Mouse (Mus musculus) megakaryocyte progenitor cell, adult 5-6 weeks (primary cell): ENCODE measurements around the gene Rdh1. TPM values are rescaled to one million over a fixed set of nuclear protein-coding genes. Genes with fewer than 3 reads are reported as not detected.
A peak's percentile ranks its signal among the peaks of the same experiment; 100 is the strongest.
"Not testable (repeated sequence)": the region's sequence is repeated elsewhere in the genome, so short reads cannot be mapped to it uniquely, and the experiment has no call there.

Experiments
- ATAC-seq: replicated peaks from 2 replicates; pipeline ENCODE4 v1.8.0; 2016; ENCODE audit warnings: mild to moderate bottlenecking, moderate TSS enrichment, inconsistent platforms; ENCODE audit not compliant: poor library complexity
- total RNA-seq, 2 experiments: library from RNA; stranded (forward) in 1 of 2; stranded (reverse) in 1 of 2; fragments of 157-497, 149-512 nt in 1 of 2; fragments of 200-1000 nt in 1 of 2; gene quantifications; 2 replicates each; pipeline versions ENCODE4 v1.2.3 to v1.2.4; 2015 to 2017

Rdh1 gene
- total RNA-seq, 2 experiments from 2014 or later = not detected

DNA sequence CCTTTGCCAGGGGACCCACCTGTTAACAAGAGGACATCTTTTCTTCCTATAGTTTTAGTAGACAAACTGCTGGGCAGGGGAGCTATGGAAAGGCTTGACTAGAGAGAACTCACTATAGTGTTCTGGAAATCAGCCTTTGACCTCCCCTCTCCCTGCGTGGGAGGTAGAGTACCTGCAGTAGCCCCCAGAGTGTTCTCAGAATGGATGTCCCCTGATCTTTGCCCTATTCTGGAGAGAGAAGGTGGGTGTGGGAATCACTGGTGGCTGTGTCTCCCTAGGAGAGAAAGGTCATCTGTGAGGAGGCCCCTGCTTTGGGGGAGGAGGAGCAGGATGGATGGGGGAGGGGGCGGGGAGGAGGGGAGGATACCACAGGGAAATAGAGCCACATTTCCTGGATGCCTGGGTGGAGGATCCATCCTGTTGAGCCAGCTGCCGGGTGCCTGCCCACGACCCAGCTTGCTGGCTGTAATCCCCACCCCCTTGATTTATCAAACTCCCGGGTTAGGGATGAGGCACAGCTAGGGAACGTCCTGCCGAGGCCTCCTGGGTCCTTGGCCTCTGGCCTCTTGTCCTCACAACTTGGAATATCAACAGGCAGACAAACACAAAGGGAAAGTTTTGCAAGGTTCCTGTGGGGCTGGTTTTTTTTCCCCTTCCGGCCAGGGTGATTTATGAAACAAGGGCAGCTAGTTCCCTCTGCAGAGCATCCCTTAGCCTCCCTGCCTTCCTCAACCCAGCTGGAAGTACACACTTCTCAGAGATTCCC lies 10.5 kb upstream of the Rdh1 start:
- 0 out of 2 replicates have a peak, but pooled peaks have one; percentile 8 for ATAC-seq

DNA sequence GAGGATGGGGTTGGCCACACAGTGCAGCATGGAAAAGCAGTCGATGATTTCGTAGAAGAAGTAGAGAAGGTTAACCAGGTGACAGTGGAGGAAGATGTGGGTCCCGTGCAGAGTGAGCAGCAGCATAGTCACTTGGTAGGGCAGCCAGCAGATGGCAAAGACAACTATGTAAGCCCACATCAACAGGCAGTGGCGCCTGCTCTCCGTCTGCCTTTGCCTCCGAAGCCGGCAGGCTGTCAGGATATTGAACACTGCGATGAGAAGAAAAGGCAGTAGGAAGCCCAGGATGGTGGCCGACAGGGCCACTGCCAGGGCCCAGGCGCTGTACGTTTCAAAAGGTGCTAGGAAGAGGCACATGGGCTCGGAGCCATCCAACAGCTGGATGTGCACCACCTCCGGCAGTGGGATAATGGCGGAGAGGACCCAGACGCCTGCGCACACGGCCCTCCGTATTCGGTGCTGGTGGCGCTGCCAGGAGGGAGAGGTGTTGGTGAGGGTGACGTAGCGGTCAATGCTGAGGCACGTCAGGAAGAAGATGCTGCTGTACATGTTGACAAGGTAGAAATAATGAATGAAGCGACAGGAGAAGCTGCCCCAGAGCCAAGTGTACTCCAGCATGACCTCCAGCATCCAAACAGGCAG lies 9.3 kb upstream of the Rdh1 start:
- no peak for ATAC-seq

DNA sequence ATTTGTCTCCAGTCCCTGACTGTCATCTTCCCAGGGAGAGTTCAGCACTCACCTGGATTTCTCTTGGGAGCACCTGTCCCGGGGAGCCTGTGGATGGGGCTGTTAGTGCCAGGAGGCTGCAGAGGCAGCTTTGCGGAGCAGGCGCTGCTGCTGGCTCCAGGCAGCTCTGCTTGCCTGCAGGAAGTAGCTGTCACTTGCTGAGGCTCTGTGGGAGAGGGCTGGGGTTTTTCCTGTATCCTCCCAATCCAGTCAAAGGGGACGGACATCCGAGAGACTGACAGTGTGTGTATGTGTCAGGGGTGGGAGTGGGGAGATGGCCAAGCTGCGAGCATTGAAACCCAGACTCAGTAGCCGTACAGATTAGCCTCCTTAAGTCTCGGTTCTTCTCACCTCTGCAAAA lies 8.0 kb upstream of the Rdh1 start, which contains the start of gene Gpr182:
TSS of gene Gpr182 (minus strand) at position 185 of the 400 bp plus-strand sequence.
- ATAC-seq = no peak

DNA sequence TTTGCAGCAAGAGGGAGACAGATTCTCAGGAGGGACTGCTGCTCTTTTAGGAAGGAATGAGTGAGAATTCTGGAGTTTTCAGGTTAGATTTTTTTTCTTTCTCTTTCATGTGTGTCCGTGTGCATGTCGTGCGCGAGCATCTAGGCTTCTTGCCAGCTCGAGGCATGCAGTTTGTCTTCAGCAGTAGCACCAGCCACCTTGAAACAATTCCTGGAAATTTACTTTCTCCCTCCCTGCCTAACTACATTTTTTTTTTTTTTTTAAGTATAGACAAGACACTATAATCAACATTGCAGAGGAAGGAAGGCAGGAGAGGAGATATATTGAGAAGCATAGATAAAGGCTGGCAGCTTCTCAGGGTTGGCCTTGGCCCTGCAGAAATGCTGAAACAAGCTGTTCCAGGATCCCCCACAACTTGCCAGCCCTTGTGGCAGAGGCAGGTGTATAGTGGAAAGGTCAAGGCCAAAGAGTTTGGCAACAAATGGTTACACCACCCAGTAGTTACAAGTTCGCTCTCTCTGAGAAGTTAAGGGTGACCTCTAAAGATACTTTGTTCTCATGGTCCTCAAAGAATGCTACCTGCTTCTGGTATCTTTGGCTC lies 4.9 kb upstream of the Rdh1 start:
- ATAC-seq = 0 out of 2 replicates have a peak, but pooled peaks have one; percentile 6

DNA sequence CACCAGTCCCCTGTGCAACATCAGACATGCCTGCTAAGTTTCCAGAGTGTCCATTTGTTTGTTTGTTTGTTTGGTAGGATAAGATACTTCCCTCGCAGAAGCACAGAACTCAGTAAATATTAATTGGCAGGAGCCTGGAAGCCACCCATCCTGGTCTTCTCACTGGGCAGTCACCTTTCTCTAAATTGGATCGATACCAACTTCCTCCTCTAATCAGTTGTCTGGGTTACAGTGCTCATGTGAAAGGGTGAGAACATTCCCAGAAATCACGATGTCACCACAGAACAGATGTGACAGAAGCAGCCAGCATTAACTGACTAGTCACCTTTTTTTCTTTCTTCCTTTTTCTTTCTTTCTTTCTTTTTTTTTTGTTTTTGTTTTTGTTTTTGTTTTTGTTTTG lies 4.3 kb upstream of the Rdh1 start:
- ATAC-seq = no peak

DNA sequence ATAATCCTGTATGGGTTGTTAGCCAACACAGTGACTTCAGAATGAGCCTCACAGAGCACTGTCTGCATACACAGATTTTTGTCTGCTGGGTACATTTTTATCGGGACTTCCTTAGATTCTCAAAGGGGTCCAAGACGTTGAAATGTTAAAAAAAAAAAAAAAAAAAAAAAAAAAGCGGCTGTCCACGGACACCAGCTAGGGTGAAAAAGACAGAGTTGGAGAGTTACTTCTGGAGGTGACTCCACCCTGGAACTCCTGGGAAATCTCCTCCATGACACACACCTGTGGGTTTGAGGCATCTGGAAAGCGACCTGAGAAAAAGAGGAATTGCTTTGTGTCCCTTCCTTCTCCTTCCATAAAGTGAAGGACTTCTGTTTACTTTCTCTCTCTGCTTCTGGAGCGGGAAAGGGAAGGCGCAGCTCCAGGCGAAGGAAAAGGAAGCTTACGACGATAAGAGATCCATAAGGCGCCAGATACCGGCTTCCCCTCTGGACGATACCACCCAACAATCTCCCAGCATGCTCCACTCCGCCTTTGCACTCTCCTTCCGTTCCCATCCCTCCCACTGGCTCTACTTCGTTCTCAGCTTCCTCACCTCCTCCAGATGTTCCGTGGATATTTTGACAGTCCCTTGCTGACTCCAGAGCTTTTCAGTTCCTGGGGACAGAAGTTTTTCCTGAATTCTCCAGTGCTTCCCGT lies 3.6 kb upstream of the Rdh1 start:
- ATAC-seq = 0 out of 2 replicates have a peak, but pooled peaks have one; percentile 45

DNA sequence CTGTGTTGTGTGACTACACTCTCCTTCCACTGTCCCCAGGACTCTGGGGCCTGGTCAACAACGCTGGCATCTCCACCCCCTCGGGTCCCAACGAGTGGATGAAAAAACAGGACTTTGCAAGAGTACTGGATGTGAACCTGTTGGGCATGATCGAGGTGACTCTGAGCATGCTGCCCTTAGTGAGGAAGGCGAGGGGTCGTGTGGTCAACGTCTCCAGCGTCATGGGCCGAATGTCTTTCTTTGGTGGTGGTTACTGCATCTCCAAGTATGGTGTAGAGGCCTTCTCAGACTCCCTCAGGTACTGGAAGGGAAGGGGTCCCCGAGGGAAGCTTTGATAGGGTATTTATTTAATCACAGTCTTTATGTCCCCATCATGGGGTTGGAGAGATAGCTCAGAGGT lies 3.4 kb downstream of the Rdh1 start:
- not testable (repeated sequence) for ATAC-seq

DNA sequence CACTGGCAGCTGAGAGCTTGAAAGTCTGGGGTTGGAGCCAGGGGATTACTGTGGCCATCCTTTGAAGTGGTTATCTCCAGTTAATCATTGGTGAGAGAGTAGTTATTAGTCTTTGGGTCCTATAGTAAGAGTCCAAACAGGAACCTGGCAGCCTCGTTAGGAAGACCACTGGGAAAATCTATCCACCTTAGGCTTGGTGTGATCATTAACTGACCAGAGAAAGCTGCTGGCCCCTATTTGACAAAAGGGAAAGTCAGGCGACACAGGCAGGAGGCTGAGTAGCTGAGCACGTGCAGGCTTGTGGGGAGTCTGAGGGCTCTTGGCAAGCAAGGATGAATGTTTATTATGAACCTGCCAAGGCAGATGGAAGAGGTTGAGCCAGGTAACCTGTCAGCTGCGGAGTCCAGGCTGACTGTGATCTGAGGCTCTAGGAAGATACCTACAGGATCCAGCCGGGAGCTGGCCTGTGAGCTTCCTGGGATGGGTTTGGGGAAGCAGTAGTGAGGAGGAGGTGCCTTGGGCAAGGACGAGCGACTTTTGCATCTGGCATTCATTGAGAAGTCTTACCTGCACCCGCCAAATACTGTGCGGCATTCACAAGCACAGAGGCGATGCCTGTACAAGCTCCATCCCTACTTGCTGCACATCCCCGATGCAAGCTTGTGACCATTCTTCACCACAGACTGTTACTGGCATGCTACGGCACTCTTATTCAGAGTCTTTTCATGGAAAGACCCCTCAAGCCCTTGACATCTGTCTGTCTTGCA lies 4.6 kb downstream of the Rdh1 start:
- no peak for ATAC-seq

DNA sequence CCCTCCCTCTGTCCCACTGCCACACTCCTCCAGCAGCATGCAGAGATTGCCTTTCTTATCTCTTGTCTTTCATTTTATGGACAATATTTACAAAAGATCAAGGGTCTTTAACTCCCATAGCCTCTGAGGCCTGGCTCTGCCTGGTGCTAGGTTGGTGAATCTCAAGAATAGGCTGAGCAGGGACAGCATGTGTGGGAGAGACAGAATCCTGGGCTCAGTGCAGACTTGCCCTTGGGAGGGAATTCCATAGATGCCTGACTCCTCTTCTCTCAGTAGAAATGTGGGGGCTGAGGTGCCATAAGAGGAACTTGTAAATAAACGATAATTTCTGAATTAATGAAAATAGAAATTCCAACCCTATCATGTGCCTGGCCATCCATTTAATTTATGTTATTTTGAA lies 7.0 kb downstream of the Rdh1 start:
- ATAC-seq = no peak

DNA sequence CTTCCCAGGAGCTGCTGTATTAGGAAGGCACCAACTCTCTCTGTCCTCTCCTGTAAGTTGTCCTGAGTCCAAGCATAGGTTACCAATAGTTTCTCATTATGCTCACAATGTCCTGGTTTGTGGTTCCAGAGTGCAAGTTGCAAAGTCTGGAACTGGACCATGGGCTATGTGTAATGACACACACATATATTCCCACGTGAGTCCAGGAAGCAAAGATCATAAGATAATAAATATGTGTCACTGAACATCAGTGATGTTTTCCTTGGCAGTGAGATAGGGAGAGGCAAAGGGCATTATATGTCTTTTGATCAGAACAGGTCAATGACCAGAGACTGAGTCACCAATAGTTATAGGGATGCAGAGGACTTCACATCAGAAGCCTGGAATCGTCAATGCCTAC lies 16.5 kb downstream of the Rdh1 start, which contains the start of gene Rdh9:
TSS of gene Rdh9 (plus strand) at position 376 of the 400 bp plus-strand sequence.
- ATAC-seq = no peak

DNA sequence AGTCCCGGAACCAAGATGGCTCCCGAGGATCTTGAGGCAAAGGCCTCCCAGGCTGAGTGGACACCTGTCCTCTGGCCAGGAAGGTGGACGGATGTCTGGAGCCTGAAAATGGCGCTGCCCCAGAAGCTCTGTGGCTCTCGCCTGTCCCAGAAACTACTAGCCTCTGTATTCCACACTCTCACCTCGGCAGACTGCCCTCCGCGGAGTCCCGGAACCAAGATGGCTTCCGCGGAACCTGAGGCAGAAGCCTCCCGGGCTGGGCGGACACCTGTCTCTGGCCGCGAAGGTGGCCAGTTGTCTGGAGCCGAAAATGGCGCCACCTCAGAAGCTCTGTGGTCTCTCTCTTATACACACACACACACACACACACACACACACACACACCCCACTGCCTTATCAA lies 22.8 kb downstream of the Rdh1 start:
- not testable (repeated sequence) for ATAC-seq

DNA sequence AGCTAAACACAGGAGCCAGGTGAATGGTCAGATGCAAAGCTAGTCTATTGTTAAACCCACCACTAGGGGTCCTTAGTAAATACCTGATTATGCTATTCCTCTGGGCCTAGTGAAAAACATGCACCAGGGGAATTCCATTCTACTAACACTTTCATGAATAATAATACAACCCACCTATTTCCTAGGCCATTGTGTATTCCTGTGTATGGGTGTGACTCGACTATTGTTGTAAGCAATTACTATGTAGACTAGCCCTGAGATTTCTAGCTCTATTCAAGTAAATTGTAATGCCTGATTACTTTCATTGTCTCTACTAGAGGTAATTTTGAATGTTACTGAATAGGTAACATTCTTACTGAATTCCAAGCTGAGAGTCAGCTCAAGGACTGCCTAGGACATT lies 25.9 kb downstream of the Rdh1 start:
- ATAC-seq = not testable (repeated sequence)

DNA sequence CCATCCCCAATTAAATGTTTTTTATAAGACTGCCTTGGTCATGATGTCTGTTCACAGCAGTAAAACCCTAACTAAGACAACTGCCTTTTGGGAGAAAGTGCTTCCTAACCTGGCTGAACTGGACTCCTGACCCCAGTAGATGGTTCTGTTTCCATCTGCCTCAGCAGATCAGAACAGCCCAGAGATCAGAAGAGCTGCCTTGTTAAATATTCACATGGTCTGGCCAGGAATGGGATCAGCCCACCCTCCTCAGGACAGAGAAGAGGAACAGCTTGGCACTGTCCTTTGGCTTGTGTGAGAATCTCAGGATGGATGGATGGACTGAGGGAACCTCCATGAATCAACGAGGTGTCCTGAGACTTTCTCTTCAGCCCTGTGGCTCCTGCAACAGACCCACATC lies 39.8 kb downstream of the Rdh1 start:
- ATAC-seq = no peak

DNA sequence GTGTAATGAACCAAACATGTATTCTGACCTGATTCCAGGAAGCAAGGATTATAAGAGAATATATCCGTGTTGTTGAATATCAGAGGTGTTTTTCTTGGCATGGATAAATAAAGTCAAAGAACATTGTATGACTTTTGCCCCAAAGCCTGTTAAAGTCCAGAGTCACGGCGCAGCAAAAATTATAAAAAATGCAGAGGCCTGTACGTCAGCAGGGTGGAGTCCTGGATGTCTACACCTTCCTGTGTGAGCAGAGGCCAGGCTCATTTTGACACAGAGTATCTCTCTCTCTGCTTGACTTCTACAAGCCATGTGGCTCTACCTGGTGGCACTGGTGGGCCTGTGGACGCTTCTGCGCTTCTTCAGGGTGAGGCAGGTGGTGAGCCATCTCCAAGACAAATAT lies 41.4 kb downstream of the Rdh1 start, which contains the start of gene Rdh16:
TSS of gene Rdh16 (plus strand) at position 262 of the 400 bp plus-strand sequence.
- ATAC-seq = no peak

DNA sequence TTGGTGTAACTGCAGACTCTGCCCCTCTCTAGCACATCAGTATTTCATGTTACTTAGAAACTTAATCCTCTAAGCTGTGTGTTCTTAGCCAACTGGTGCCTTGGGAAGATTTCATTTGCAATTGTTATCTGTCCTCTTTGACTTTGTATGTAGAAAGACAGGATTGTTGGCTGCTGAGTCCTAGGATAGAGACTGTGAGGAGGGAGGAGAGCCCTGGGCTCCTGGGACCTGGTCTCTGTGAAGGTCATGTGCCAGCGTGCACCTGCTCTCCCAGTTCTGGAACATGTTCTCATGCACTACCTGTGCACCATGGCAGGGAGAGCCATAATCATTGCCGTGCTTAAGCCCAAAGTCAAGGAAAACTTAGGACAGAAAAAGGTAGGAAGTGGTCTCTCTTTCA lies 42.1 kb downstream of the Rdh1 start:
- ATAC-seq = no peak

DNA sequence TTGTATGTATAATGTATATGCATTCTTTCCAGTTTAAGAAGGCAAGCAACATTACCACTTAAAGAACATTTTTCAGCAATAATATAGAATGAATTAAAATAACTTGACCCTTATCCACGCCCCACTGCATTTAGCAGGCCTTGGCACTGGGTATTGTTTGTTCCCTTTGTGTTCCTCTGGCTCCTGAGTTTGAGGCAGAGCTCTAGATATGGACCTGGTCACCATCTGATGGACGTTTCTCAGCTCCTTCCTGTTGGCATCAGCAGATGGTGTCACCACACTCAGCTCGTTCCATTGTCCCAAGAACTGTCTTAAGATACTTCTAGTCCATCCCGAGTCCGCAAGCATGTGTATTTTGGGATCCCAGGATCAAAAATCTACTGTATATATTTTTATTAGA lies 42.7 kb downstream of the Rdh1 start:
- ATAC-seq = no peak

DNA sequence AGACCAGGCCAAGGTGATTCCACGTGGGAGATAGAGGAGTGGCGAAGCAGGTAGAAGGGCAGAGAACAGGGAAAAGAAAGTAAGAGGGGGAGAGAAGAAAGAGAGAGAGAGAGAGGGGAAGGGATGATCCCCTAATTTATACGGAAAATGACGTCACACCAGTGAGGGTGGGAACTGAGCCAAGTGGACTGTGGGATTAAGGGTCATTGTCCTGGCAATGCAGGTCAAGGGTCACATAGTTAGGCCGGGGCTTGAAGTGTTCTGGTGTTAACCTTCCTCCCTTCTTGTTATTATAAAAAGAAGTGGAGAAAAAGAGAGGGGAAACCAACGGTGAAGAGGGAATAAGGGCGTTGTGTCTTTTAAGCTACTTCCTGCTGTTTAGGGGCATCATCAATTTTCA lies 44.9 kb downstream of the Rdh1 start:
- ATAC-seq = no peak

DNA sequence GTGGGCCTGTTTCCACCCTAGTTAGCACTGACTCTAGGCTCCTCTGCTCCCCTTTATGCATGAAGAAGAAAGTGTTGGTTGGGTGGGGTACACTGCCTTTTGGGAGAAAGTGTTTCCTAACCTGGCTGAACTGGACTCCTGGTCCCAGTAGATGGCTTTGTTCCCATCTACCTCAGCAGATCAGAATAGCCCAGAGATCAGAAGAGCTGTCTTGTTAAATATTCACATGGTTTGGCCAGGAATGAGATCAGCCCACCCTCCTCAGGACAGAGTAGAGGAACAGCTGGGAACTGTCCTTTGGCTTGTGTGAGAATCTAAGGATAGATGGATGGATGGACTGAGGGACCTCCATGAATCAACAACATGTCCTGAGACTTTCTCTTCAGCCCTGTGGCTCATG lies 56.4 kb downstream of the Rdh1 start:
- ATAC-seq = no peak

DNA sequence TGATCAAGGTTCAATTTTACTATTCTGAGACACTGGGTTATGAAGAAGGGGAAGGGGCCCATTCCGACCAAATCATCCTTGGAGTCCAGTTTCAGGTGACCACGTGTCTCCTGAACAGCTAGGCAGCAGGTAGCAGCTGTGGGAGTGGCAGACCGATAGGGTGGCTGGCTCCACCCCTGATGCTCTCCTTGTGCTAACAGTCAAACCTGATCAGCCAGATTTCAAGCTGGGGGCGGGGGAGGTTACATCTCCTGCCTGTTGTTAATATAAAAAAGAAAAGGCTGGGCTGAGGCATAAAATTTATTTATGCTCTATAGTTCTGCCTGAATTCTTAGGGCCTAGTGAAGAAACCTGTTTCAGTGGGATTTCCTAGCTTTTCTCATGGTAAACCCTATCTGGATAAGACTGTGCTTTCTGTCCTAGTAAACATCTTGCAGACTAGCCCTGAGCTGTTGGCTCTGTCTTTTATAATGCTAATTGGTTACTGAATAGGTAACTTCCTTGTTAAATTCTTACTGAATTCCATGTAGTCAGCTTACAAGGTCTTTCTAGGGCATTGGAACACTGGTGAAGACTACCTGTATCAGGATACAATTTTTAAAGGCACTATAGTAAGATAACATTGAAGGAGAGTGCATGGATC lies 57.9 kb downstream of the Rdh1 start:
- ATAC-seq = not testable (repeated sequence)
